Mouse (Mus musculus) ES-E14 (cell line): ENCODE measurements around the gene Rtp2.

Source experiments
- CHD2 ChIP-seq: IDR thresholded peaks from 2 replicates; pipeline ENCODE4 v1.6.1; 2014; ENCODE audit warnings: mild to moderate bottlenecking, low read depth, low read length, inconsistent platforms
- HCFC1 ChIP-seq: IDR thresholded peaks from 2 replicates; pipeline ENCODE4 v1.6.1; 2012; ENCODE audit warnings: low read length, inconsistent platforms, borderline replicate concordance; ENCODE audit not compliant: insufficient read depth
- ZC3H11A ChIP-seq: IDR thresholded peaks from 2 replicates; pipeline ENCODE4 v1.6.1; 2012; ENCODE audit warnings: low read depth, mild to moderate bottlenecking, inconsistent platforms, low read length, borderline replicate concordance
- ZNF384 ChIP-seq: IDR thresholded peaks from 2 replicates; pipeline ENCODE4 v1.6.1; 2012; ENCODE audit warnings: low read depth, low read length, inconsistent platforms

- TF ChIP-seq ZNF384 (no peak), CHD2 (no peak), HCFC1 (no peak), ZC3H11A (no peak)
Measured at GRCm38 (mm10) chr16:23931275-23931674, 919 bp downstream of the Rtp2 start.
